Mouse (Mus musculus) stomach, embryonic 14.5 days (tissue): ENCODE results near the gene Rfc4. TPM values are rescaled to one million over a fixed set of nuclear protein-coding genes. Genes with fewer than 3 reads are reported as not detected.

Experiments used
- ATAC-seq: fragments of 200-750 bp; cut with Nextera tagmentation; 2 replicates; pipeline ENCODE4 v1.8.0; 2017; ENCODE audit warnings: low read depth, moderate TSS enrichment; ENCODE audit not compliant: insufficient number of reproducible peaks, insufficient read depth, low FRiP score
- H3K27ac ChIP-seq: fragments of 300-500 bp; sonication (generic); 2 replicates; pipeline ENCODE4 v1.5.1; 2014; ENCODE audit warnings: mild to moderate bottlenecking, low read length, moderate library complexity, mixed read lengths
- H3K27me3 ChIP-seq: fragments of 300-500 bp; sonication (generic); 2 replicates; pipeline ENCODE4 v1.6.1; 2014; ENCODE audit warnings: low read length, control low read depth, mixed read lengths; ENCODE audit not compliant: control insufficient read depth, insufficient read depth
- H3K36me3 ChIP-seq: fragments of 300-500 bp; sonication (generic); 2 replicates; pipeline ENCODE4 v1.6.1; 2014; ENCODE audit warnings: mild to moderate bottlenecking, control low read depth, low read length, moderate library complexity, mixed read lengths; ENCODE audit not compliant: control insufficient read depth, insufficient read depth
- H3K4me1 ChIP-seq: fragments of 300-500 bp; sonication (generic); 2 replicates; pipeline ENCODE4 v1.6.1; 2014; ENCODE audit warnings: low read length, control low read depth, mixed read lengths; ENCODE audit not compliant: control insufficient read depth, insufficient read depth
- H3K4me2 ChIP-seq: fragments of 300-500 bp; sonication (generic); replicated peaks from 2 replicates; pipeline ENCODE4 v1.6.1; 2014; ENCODE audit warnings: low read depth, low read length, control low read depth
- H3K4me3 ChIP-seq: fragments of 300-500 bp; sonication (generic); 2 replicates; pipeline ENCODE4 v1.5.1; 2014; ENCODE audit warnings: low read depth, low read length, control low read depth
- H3K9ac ChIP-seq: fragments of 300-500 bp; sonication (generic); replicated peaks from 2 replicates; pipeline ENCODE4 v1.6.1; 2014; ENCODE audit warnings: low read depth, mild to moderate bottlenecking, control low read depth, low read length, moderate library complexity, mixed read lengths
- H3K9me3 ChIP-seq: fragments of 300-500 bp; sonication (generic); 2 replicates; pipeline ENCODE4 v1.6.1; 2016; ENCODE audit warnings: low read depth, low read length, control low read depth; ENCODE audit not compliant: control insufficient read depth
- WGBS: fragments of 180-500 bp; shearing (Covaris S2); extraction: QIAGEN DNeasy Blood & Tissue Kit; methylation state at CpG from one replicate; pipeline ENCODE4 v1.1.7; 2014; 5-methylcytosine and 5-hydroxymethylcytosine counted together
- polyA plus RNA-seq: library from polyadenylated mRNA; unstranded; fragments of >200 nt; fragmentation: Nextera tagmentation; extraction: Ambion mirVana; gene quantifications from 2 replicates; pipeline ENCODE4 v1.2.1, GENCODE M21; 2014

Rfc4 gene
- 112 and 121 TPM in 2 replicates for polyA plus RNA-seq

DNA sequence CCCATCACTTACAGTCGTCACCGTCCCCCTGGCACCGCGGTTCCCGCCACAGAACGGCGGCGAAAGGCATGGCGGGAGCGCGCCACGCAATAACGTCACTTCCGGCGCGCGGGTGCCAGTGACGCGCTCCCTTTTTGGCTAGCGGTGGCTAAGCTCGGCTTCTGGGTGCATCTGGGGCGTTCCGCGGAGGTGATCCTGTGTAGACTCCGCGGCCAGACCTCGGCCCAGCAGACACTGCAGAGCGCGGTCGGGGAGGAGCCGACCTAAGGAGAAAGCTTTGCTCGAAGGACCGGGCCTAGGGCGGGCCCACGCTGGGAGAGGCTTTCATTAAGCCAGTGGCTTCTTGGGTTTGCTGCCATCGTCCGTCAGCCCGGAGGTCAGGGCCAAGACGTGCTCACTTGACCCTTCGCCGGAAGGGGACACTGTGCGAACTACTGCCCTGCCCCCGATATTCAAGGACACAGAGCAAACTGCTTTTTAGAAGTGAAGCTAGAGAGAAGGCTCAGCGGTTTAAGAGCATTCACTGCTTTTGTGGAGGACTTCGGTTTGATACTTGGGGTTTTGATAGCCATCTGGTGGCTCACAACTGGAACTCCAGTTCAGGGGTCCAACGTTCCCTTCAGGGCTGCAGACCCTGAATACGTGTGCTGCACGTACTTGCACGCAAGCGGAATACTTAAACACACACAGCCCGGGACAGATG lies at the start of gene Rfc4:
Rfc4 (minus strand) TSS at position 65 of the 703 bp plus-strand sequence.
- peak within 1 kb of the TSS; percentile 89 for H3K4me2 ChIP-seq
- peak within 1 kb of the TSS; percentile 82 for H3K9ac ChIP-seq
- peak; percentile 91 for ATAC-seq
- H3K36me3 ChIP-seq = no peaks in the 10 kb centered on the region
- H3K4me3 ChIP-seq = peak within 1 kb of the TSS; percentile 60
- no peaks in the 10 kb centered on the region for H3K27me3 ChIP-seq
- peaks cover 10% of the 10 kb centered on the region for H3K4me1 ChIP-seq
- peak within 1 kb of the TSS; percentile 98 for H3K27ac ChIP-seq
- WGBS = under 1% methylated on average over 51 of the region's 51 CpGs
- no peaks in the 10 kb centered on the region for H3K9me3 ChIP-seq

DNA sequence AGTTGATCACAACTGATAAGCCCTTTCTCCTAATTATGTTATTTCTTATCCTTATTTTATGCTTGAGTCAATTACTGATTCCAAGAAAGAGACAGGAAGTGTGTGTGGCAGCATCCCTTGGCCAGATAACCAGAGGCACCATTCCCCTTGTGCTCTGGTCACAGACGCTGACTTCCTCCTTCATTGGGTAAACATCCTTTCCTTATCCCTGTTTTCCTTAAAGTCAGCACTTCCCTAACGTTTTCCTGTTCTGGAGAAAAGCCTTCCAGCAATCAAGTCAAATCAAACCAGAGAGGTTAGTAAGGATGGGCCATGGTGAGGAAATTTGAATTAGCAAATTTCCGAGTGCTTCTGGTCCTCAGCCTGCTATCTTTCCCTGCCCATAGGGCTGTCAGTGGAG lies 48.4 kb upstream of the Rfc4 start:
- Histone ChIP-seq H3K4me2 (no peak overlapping the region), H3K4me1 (no peaks in the 10 kb centered on the region), H3K9ac (no peak overlapping the region), H3K9me3 (no peaks in the 10 kb centered on the region; the same call in 1 of the 2 replicates), H3K4me3 (no peak overlapping the region), H3K27me3 (no peaks in the 10 kb centered on the region), H3K27ac (no peak overlapping the region), H3K36me3 (no peaks in the 10 kb centered on the region)
- no peak for ATAC-seq
- WGBS = 43% methylated on average over 3 of the region's 3 CpGs

DNA sequence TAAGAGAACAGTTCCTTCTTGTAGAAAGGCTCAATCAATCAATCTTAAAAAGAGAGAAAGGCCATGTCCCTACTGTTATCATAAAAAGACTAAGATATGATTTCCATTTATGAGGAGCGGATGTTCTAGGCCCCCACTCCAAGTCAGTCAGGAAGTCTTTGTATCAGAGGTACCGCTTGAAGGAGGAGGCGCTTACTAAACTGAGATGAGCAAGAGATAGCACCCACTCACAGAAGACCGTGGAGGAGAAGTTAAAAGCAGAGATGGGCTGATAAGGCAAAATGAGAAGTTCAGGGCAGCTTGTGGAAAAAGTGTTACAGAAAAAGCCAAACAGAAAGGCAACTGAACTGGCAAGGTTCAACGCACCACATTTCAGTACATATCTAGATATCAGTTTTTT lies 47.3 kb upstream of the Rfc4 start:
- no peaks in the 10 kb centered on the region for H3K4me1 ChIP-seq
- ATAC-seq = no peak
- H3K9me3 ChIP-seq = no peaks in the 10 kb centered on the region; the same call in 1 of the 2 replicates
- no peak overlapping the region for H3K4me3 ChIP-seq
- H3K27me3 ChIP-seq = no peaks in the 10 kb centered on the region
- no peak overlapping the region for H3K27ac ChIP-seq
- WGBS = 88% methylated on average over 5 of the region's 5 CpGs
- no peak overlapping the region for H3K9ac ChIP-seq
- no peaks in the 10 kb centered on the region for H3K36me3 ChIP-seq
- H3K4me2 ChIP-seq = no peak overlapping the region

DNA sequence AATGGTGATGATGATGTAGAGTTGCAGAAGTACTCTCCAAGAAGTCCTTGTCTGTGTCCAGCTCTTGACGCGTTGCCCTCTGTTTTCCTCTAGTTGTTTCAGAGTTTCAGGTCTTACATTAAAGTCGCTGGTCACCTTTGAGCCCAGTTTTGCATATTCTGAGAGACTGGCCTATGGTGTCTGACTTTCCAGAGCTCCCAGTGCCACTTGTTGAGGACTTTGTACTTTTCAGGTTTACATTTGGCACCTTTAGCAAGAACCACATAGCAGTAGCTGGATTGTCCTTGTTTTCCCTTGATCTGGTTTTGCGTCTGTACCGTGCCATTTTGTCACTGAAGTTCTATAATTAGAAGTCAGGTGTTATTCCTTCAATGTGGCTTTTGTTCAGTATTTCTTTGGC lies 46.4 kb upstream of the Rfc4 start:
- Histone ChIP-seq H3K9ac (no peak overlapping the region), H3K36me3 (no peaks in the 10 kb centered on the region), H3K4me1 (no peaks in the 10 kb centered on the region), H3K4me2 (no peak overlapping the region), H3K4me3 (no peak overlapping the region), H3K27ac (no peak overlapping the region), H3K9me3 (no peaks in the 10 kb centered on the region; the same call in 1 of the 2 replicates), H3K27me3 (no peaks in the 10 kb centered on the region)
- 87% methylated on average over 5 of the region's 5 CpGs for WGBS
- ATAC-seq = no peak

DNA sequence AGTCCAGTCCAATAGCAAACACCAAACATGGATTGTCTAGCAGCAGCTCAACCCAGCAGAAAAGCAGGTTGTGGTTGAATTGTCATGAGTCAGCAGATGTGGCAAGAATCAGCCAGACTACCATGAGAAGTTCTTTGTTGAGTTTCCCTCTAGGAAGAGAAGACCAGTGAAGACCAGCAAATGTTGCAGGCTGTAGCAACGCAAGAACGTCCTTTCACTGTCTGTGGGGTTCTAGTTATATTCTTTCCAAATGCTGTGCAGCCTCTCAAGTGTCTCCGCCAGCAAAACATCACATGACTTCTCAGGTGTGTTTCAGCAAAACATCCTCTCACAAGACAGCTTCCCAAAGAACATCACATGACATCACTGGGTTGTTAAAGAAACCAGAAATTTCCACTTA lies 43.3 kb upstream of the Rfc4 start:
- H3K9ac ChIP-seq = no peak overlapping the region
- no peaks in the 10 kb centered on the region for H3K36me3 ChIP-seq
- H3K27ac ChIP-seq = no peak overlapping the region
- H3K27me3 ChIP-seq = no peaks in the 10 kb centered on the region
- no peak overlapping the region for H3K4me3 ChIP-seq
- no peaks in the 10 kb centered on the region for H3K4me1 ChIP-seq
- H3K4me2 ChIP-seq = no peak overlapping the region
- H3K9me3 ChIP-seq = no peaks in the 10 kb centered on the region; the same call in 1 of the 2 replicates
- ATAC-seq = no peak
- 93% methylated on average over 3 of the region's 3 CpGs for WGBS

DNA sequence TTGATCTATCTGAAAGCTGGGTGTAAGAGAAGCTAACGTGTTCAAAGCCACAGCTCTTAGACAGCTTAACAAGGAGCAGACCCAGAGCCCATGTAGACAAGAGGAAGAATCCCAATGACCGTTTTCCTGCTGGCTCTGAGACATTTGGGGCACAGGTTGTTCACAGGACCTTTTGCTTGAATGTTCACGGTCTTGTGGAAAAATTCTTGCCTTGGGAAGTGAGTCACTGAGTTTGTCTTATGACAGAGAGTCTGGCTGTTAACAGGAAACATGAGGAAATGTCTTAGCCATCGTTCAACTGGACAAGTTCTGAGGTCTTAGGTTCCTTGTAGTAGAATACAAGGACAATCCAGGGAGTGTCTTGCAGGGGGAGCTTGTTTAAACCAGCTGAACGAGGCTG lies 39.5 kb upstream of the Rfc4 start:
- 61% methylated on average over 5 of the region's 5 CpGs for WGBS
- no peak overlapping the region for H3K4me2 ChIP-seq
- no peak overlapping the region for H3K9ac ChIP-seq
- H3K27me3 ChIP-seq = no peaks in the 10 kb centered on the region
- no peaks in the 10 kb centered on the region for H3K9me3 ChIP-seq
- no peaks in the 10 kb centered on the region for H3K36me3 ChIP-seq
- no peak for ATAC-seq
- no peaks in the 10 kb centered on the region for H3K4me1 ChIP-seq
- no peak overlapping the region for H3K27ac ChIP-seq
- no peak overlapping the region for H3K4me3 ChIP-seq

DNA sequence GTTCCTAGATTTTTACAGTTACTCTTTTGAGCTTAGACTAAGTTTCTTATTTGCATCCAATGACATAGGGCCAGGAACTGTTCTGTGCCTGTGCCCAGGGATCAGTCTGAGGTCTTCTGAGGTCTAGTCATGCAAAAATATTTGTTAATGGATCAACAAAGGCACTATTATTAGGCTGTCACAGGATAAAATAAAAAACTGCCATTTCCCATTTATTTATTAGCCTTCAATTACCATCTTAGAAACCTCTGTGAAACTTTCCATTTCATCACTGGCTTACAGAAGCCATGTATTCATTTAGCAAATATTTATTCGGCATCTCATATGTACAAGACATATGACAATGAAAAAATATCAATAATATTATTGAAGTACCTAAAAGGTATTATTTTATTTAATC lies 39.1 kb upstream of the Rfc4 start:
- no peak overlapping the region for H3K27ac ChIP-seq
- H3K4me3 ChIP-seq = no peak overlapping the region
- H3K9ac ChIP-seq = no peak overlapping the region
- no peaks in the 10 kb centered on the region for H3K27me3 ChIP-seq
- 97% methylated on average over 1 of the region's 1 CpGs for WGBS
- ATAC-seq = no peak
- no peaks in the 10 kb centered on the region for H3K4me1 ChIP-seq
- no peak overlapping the region for H3K4me2 ChIP-seq
- no peaks in the 10 kb centered on the region for H3K36me3 ChIP-seq
- H3K9me3 ChIP-seq = no peaks in the 10 kb centered on the region

DNA sequence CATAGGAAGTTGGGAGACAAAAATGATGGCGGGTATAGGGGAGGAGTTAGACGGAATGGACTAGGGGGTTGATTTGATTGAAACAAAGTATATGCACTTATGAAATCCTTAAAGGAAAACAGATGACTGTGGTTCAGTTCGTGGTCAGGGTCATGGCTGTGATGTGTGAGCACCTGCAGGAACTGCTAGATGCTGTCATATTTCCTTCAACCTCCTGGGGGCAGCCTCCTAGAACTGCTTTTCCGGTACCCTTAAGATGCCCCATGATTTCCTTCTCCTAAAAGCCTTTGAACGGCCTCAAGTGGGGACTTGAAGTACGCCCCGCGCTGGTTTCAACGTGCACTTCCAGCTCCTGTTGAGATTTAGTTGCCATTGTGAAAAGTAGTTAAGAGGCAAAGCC lies 37.9 kb upstream of the Rfc4 start:
- H3K4me1 ChIP-seq = no peaks in the 10 kb centered on the region
- ATAC-seq = no peak

DNA sequence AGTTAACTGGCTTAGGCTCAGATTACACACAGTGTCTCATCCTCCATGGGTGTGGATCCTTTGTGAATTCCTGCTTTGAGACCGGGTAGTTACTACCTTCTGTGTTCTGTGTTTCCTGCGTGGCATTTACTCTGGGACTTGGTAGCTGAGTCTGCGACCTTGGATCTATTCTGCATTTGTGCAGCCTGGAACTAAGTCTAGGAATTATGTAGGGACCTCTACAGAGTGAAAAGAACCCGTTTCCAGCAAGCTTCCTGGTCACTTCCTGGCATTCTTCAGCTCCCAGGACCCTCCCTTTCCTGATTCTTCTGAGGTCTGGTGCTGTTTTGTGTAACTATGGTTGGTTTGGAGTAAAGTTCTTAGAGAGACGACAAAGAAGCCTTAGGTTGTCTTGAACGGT lies 36.9 kb upstream of the Rfc4 start:
- no peak overlapping the region for H3K4me3 ChIP-seq
- H3K36me3 ChIP-seq = no peaks in the 10 kb centered on the region
- no peaks in the 10 kb centered on the region for H3K9me3 ChIP-seq
- no peak overlapping the region for H3K9ac ChIP-seq
- H3K4me1 ChIP-seq = no peaks in the 10 kb centered on the region
- 69% methylated on average over 6 of the region's 6 CpGs for WGBS
- H3K4me2 ChIP-seq = no peak overlapping the region
- no peak overlapping the region for H3K27ac ChIP-seq
- H3K27me3 ChIP-seq = no peaks in the 10 kb centered on the region
- no peak for ATAC-seq

More for the DNA sequence above, 37.9 kb upstream of the Rfc4 start:
- Histone ChIP-seq H3K4me2 (no peak overlapping the region), H3K36me3 (no peaks in the 10 kb centered on the region), H3K27ac (no peak overlapping the region), H3K4me3 (no peak overlapping the region), H3K27me3 (no peaks in the 10 kb centered on the region), H3K9ac (no peak overlapping the region), H3K9me3 (no peaks in the 10 kb centered on the region)
- WGBS = 77% methylated on average over 9 of the region's 9 CpGs
